ENCODE assay signal across 18 mouse cellular contexts in genomic region chr13:91090861-91091730, GRCm38 (mm10).
DNase-seq lines count a peak whose midpoint lies in the region; ATAC-seq lines count a peak whose summit lies in the region.
"Had no signal": no experiment of that assay in that cellular context is flagged by ENCODE, and none has a peak within 500 bp of the region (broad histone marks: within the 10 kb centered on the region; RNA-seq: fewer than 3 reads in every experiment).

No protein-coding gene starts in this region.

- H3K4me1 ChIP-seq in kidney, embryonic 15.5 days = 0 out of 2 replicates have a peak, but pooled peaks cover 8% of the 10 kb centered on the region
- no peaks in the 10 kb centered on the region for H3K4me1 ChIP-seq in hindbrain, embryonic 11.5 days (replicated peaks; ENCODE audit: control insufficient read depth, insufficient read depth, low read length)
- H3K4me1 ChIP-seq in forebrain, embryonic 12.5 days = peaks cover 14% of the 10 kb centered on the region

- no peak overlapping the region for H3K27ac ChIP-seq in kidney, embryonic 15.5 days
- H3K27ac ChIP-seq in hindbrain, embryonic 11.5 days (ENCODE audit: low read depth, low read length) = no peak overlapping the region
- no peak overlapping the region for H3K27ac ChIP-seq in forebrain, embryonic 12.5 days
- H3K27ac ChIP-seq: gastrocnemius, adult 2 months; hindbrain, embryonic 15.5 days; liver, embryonic 14.5 days had no signal

- H3K27me3 ChIP-seq in kidney, embryonic 15.5 days = no peaks in the 10 kb centered on the region
- no peaks in the 10 kb centered on the region for H3K27me3 ChIP-seq in hindbrain, embryonic 11.5 days (ENCODE audit: control insufficient read depth, insufficient read depth, low read length)
- no peaks in the 10 kb centered on the region for H3K27me3 ChIP-seq in forebrain, embryonic 12.5 days
- H3K27me3 ChIP-seq: hindbrain, embryonic 15.5 days had no signal

- no peak overlapping the region for H3K4me3 ChIP-seq in kidney, embryonic 15.5 days (replicated peaks)
- no peak overlapping the region for H3K4me3 ChIP-seq in hindbrain, embryonic 11.5 days (ENCODE audit: low read depth, low read length)
- H3K4me3 ChIP-seq in forebrain, embryonic 12.5 days (replicated peaks) = no peak overlapping the region
- H3K4me3 ChIP-seq: gastrocnemius, adult 2 months; hindbrain, embryonic 15.5 days had no signal

- ATAC-seq in kidney, embryonic 15.5 days (replicated peaks; ENCODE audit: low FRiP score) = no peak; the same call in 1 of the 2 replicates
- peak; percentile 71 for ATAC-seq in activated CD4-positive, CD25-positive, alpha-beta regulatory T cell, adult 4 months
- ATAC-seq in hindbrain, embryonic 11.5 days (ENCODE audit: low FRiP score) = no peak
- ATAC-seq in forebrain, embryonic 12.5 days (ENCODE audit: low FRiP score) = no peak
- ATAC-seq: forebrain, embryonic 16.5 days had no signal

- H3K4me2 ChIP-seq in kidney, embryonic 15.5 days = no peak overlapping the region
- no peak overlapping the region for H3K4me2 ChIP-seq in hindbrain, embryonic 11.5 days (replicated peaks; ENCODE audit: low read depth, low read length)
- no peak overlapping the region for H3K4me2 ChIP-seq in forebrain, embryonic 12.5 days
- H3K4me2 ChIP-seq: hindbrain, embryonic 15.5 days; midbrain, embryonic 11.5 days had no signal

- 48% methylated on average over 4 of the region's 4 CpGs for WGBS in kidney, embryonic 15.5 days
- 85% methylated on average over 4 of the region's 4 CpGs for WGBS in hindbrain, embryonic 11.5 days
- 86% methylated on average over 4 of the region's 4 CpGs for WGBS in forebrain, embryonic 12.5 days

- H3K9me3 ChIP-seq in kidney, embryonic 15.5 days (replicated peaks) = no peaks in the 10 kb centered on the region
- H3K9me3 ChIP-seq in hindbrain, embryonic 11.5 days (ENCODE audit: control insufficient read depth, low read length) = no peaks in the 10 kb centered on the region
- no peaks in the 10 kb centered on the region for H3K9me3 ChIP-seq in forebrain, embryonic 12.5 days
- H3K9me3 ChIP-seq: hindbrain, embryonic 15.5 days had no signal

- no peak overlapping the region for H3K9ac ChIP-seq in kidney, embryonic 15.5 days
- H3K9ac ChIP-seq in hindbrain, embryonic 11.5 days (ENCODE audit: low read depth, low read length) = no peak overlapping the region
- H3K9ac ChIP-seq in forebrain, embryonic 12.5 days = no peak overlapping the region
- H3K9ac ChIP-seq: hindbrain, embryonic 15.5 days; liver, embryonic 14.5 days had no signal

- no peaks in the 10 kb centered on the region for H3K36me3 ChIP-seq in kidney, embryonic 15.5 days
- H3K36me3 ChIP-seq in hindbrain, embryonic 11.5 days (ENCODE audit: control insufficient read depth, insufficient read depth, low read length) = no peaks in the 10 kb centered on the region
- H3K36me3 ChIP-seq in forebrain, embryonic 12.5 days (replicated peaks) = no peaks in the 10 kb centered on the region
- H3K36me3 ChIP-seq: hindbrain, embryonic 15.5 days had no signal

- DNase-seq in kidney, adult 18-20 months = peak; percentile 37
- DNase-seq in kidney, postnatal 14 days = peak; percentile 58
- DNase-seq in thymus, postnatal 25 days = peak; percentile 12
- no peak for DNase-seq in hindbrain, embryonic 11.5 days (ENCODE audit: low spot score)
- no peak for DNase-seq in adrenal gland, postnatal 4 days (ENCODE audit: low spot score in 2 of 2)
- DNase-seq: adrenal gland, postnatal 10 days; cerebellum, adult 8-10 months; gastrocnemius, adult 2 months; heart, postnatal 14 days; layer of hippocampus, postnatal 36 days; lung, postnatal 14 days had no signal

Comparison
In these comparisons a context has a peak if more than half of its experiments do, and no peak if none do; other contexts are left out.
1. DNase-seq: peak in kidney, adult 18-20 months (single experiment), kidney, postnatal 14 days (single experiment) and thymus, postnatal 25 days (single experiment); none in hindbrain, embryonic 11.5 days (single experiment) and adrenal gland, postnatal 4 days (0 of 2).